Mouse (Mus musculus) embryonic fibroblast, embryonic 13.5 days (primary cell): Measurements from ENCODE around the gene Ttc9.

ENCODE experiments used
- CTCF ChIP-seq: IDR thresholded peaks from 2 replicates; pipeline ENCODE4 v1.5.1; 2011; ENCODE audit warnings: mild to moderate bottlenecking, control low read depth, low read length, moderate library complexity, borderline replicate concordance; ENCODE audit not compliant: insufficient read depth
- POLR2A ChIP-seq: IDR thresholded peaks from 2 replicates; pipeline ENCODE4 v1.6.1; 2011; ENCODE audit warnings: low read depth, mild to moderate bottlenecking, control low read depth, low read length, moderate library complexity

DNA sequence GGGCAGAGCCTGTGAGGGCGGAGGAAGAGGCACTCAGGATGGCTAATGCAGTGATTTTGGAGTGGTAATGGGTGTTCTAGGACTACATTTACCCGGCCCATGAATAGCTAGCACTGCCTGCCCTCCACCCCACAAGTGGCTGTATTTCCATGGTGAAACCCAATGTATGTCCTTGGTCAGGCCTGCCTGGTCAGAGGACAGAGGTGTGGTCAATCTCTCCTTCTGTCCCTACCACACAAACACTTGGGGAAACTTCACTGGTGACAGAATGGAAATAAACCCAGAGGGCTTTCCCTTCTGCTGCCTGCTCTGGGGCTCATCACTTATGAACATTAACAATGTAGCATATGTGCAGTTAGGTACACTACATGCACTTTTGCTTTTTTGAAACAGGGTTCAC lies 2.2 kb downstream of the Ttc9 start:
- TF ChIP-seq CTCF, result no peak
- TF ChIP-seq POLR2A, result no peak
